Mouse (Mus musculus) heart, embryonic 12.5 days (tissue): ENCODE data around the gene Cyb5r4. TPM values are rescaled to one million over a fixed set of nuclear protein-coding genes. Genes with fewer than 3 reads are reported as not detected.
"Not testable (repeated sequence)": the region's sequence is repeated elsewhere in the genome, so short reads cannot be mapped to it uniquely, and the experiment has no call there.

Source experiments
- ATAC-seq: fragments of 200-750 bp; cut with Nextera tagmentation; 2 replicates; pipeline ENCODE4 v1.8.0; 2017; ENCODE audit warnings: moderate TSS enrichment, moderate library complexity; ENCODE audit not compliant: insufficient number of reproducible peaks, low FRiP score
- H3K27ac ChIP-seq: fragments of 300-500 bp; sonication (generic); 2 replicates; pipeline ENCODE4 v1.5.1; 2016; ENCODE audit warnings: mild to moderate bottlenecking, moderate library complexity; ENCODE audit not compliant: poor library complexity, severe bottlenecking
- H3K27me3 ChIP-seq: fragments of 300-500 bp; sonication (generic); replicated peaks from 2 replicates; pipeline ENCODE4 v1.6.1; 2016; ENCODE audit warnings: mild to moderate bottlenecking, moderate library complexity
- H3K36me3 ChIP-seq: fragments of 300-500 bp; sonication (generic); 2 replicates; pipeline ENCODE4 v1.6.1; 2016; ENCODE audit warnings: mild to moderate bottlenecking, moderate library complexity
- H3K4me1 ChIP-seq: fragments of 300-500 bp; sonication (generic); replicated peaks from 2 replicates; pipeline ENCODE4 v1.6.1; 2016; ENCODE audit warnings: mild to moderate bottlenecking
- H3K4me2 ChIP-seq: fragments of 300-500 bp; sonication (generic); 2 replicates; pipeline ENCODE4 v1.6.1; 2016; ENCODE audit warnings: mild to moderate bottlenecking, moderate library complexity
- H3K4me3 ChIP-seq: fragments of 300-500 bp; sonication (generic); 2 replicates; pipeline ENCODE4 v1.5.1; 2016; ENCODE audit warnings: mild to moderate bottlenecking
- H3K9ac ChIP-seq: fragments of 300-500 bp; sonication (generic); 2 replicates; pipeline ENCODE4 v1.6.1; 2016; ENCODE audit warnings: mild to moderate bottlenecking, moderate library complexity
- H3K9me3 ChIP-seq: fragments of 300-500 bp; sonication (generic); replicated peaks from 2 replicates; pipeline ENCODE4 v1.6.1; 2016; ENCODE audit warnings: mild to moderate bottlenecking, moderate library complexity
- WGBS: fragments of 180-500 bp; shearing (Covaris S2); methylation state at CpG from one replicate; pipeline ENCODE4 v1.1.7; 2016; 5-methylcytosine and 5-hydroxymethylcytosine counted together
- polyA plus RNA-seq: library from polyadenylated mRNA; unstranded; fragments of >200 nt; fragmentation: Nextera tagmentation; extraction: Ambion mirVana; gene quantifications from 2 replicates; pipeline ENCODE4 v1.2.1, GENCODE M21; 2016

Gene Cyb5r4
- polyA plus RNA-seq, 1 experiment from 2014 or later = 57.1 TPM

DNA sequence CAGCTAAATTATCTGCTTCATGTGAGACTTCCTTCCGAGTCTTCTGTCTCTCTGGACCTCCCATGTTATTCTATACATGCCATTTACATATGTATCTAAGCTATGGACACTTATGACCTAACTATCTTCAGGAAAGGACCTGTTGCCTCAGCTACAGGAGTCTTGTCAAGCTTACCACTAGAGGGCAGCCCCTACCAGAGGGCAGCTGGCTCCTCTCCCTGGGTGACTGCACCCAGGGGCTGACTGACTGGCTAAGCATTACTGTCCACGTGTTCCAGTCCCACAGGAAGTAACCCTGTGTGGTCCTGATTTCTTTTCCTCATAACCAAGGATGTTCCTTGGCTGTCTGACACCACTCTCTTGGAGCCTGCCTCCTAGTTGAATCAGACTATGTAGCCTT lies 76.2 kb downstream of the Cyb5r4 start:
- Histone ChIP-seq H3K27ac (no peak overlapping the region), H3K9me3 (no peaks in the 10 kb centered on the region)

DNA sequence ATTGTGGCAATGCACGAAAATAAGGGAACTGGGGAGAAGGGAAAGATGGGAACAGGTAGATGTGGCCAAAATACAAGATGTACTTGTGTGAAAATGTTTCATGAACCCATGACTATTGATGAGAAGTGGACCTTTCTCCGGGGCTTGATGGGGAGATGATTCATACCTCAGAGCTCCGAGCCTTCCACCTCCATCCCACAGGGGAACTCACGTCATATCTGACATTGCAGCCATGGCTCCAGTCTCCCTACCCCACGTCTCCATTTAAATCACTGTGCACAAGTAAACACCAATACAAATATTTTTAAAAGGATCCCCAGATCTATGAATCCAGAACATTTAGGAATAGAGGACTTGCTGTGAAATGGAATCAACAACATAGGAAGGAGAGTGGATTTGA lies 93.2 kb downstream of the Cyb5r4 start:
- H3K36me3 ChIP-seq = no peaks in the 10 kb centered on the region
- no peak overlapping the region for H3K9ac ChIP-seq
- H3K4me2 ChIP-seq = no peak overlapping the region
- 73% methylated on average over 5 of the region's 5 CpGs for WGBS
- H3K27me3 ChIP-seq = no peaks in the 10 kb centered on the region
- no peak overlapping the region for H3K4me3 ChIP-seq
- no peaks in the 10 kb centered on the region for H3K9me3 ChIP-seq
- ATAC-seq = no peak
- H3K27ac ChIP-seq = no peak overlapping the region
- no peaks in the 10 kb centered on the region for H3K4me1 ChIP-seq

More for the DNA sequence above, 76.2 kb downstream of the Cyb5r4 start:
- no peak overlapping the region for H3K4me2 ChIP-seq
- H3K27me3 ChIP-seq = no peaks in the 10 kb centered on the region
- no peak overlapping the region for H3K4me3 ChIP-seq
- no peak for ATAC-seq
- no peaks in the 10 kb centered on the region for H3K36me3 ChIP-seq
- WGBS = 47% methylated on average over 2 of the region's 2 CpGs
- H3K4me1 ChIP-seq = no peaks in the 10 kb centered on the region
- no peak overlapping the region for H3K9ac ChIP-seq

DNA sequence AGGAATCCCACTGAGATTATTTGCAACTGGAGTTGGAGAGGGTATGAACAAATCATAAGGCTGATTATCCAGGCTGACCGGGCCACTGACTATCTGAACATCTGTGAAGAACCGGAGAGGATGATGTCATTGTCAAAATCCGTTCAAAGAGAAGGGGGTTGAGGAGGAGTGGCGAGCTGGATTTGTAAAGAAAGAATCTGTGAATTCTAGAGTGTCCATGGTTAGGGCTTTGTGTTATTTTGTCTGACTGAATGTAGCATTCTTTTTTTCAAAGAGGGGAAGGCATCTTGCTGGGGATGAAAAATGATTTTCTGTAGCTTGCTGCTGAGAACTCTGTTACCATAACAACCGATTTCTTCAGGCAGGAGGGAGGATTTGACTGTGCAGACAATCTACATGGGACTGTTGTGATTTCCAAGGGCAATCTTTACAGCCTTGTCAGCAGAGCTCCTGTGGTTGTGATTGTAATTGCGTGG lies 93.7 kb downstream of the Cyb5r4 start:
- WGBS = 57% methylated on average over 6 of the region's 6 CpGs

DNA sequence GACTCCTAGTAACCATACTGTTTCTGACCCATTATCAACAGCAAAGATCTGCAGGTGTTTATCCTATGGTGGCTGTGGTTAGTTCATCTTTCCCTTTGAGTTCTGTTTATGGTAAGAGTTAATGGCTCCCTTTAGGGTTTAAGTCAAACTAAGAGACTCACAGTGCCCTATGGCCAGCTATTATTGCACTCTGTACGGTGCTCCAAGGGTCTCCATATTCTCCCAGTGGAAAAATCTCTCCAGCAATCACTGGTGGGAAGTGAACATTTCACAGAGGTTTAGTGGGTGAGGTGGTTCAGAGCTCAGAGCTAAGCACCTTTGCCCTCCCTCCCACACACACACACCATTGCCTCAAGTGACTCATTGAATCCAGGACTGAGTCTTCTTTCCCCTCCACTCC lies 94.2 kb downstream of the Cyb5r4 start:
- H3K36me3 ChIP-seq = no peaks in the 10 kb centered on the region
- WGBS = 94% methylated on average over 1 of the region's 1 CpGs

More for the DNA sequence above, 93.7 kb downstream of the Cyb5r4 start:
- Histone ChIP-seq H3K27me3 (no peaks in the 10 kb centered on the region), H3K9me3 (no peaks in the 10 kb centered on the region), H3K4me2 (no peak overlapping the region), H3K27ac (no peak overlapping the region), H3K9ac (no peak overlapping the region), H3K4me1 (no peaks in the 10 kb centered on the region), H3K36me3 (no peaks in the 10 kb centered on the region), H3K4me3 (no peak overlapping the region)
- no peak for ATAC-seq

DNA sequence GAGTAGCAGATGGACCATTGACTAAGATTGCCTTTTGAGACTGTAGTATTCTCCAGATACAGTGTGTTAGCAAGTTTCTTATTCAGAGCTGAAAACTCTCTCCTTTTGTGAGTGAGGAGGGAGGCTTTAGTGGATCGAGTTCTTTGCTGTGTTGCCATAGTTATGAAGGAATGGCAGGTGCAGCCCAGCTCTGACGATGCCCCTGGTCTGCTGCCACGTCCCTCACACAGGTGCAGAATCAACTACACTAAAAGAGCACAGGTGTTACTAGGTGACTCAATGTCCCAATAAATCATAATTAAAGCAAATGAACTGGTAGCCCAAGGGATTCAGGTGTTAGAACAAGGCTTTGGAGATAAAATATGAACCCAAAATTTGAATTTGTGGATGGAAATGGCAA lies 97.2 kb downstream of the Cyb5r4 start:
- Histone ChIP-seq H3K9ac (no peak overlapping the region), H3K4me2 (no peak overlapping the region), H3K27ac (no peak overlapping the region), H3K36me3 (no peaks in the 10 kb centered on the region), H3K4me3 (no peak overlapping the region), H3K4me1 (no peaks in the 10 kb centered on the region), H3K9me3 (no peaks in the 10 kb centered on the region), H3K27me3 (no peaks in the 10 kb centered on the region)
- no peak for ATAC-seq
- 77% methylated on average over 3 of the region's 3 CpGs for WGBS

More for the DNA sequence above, 94.2 kb downstream of the Cyb5r4 start:
- H3K4me3 ChIP-seq = no peak overlapping the region
- no peak overlapping the region for H3K27ac ChIP-seq
- H3K9me3 ChIP-seq = no peaks in the 10 kb centered on the region
- no peaks in the 10 kb centered on the region for H3K27me3 ChIP-seq
- no peak overlapping the region for H3K4me2 ChIP-seq
- H3K4me1 ChIP-seq = no peaks in the 10 kb centered on the region
- no peak overlapping the region for H3K9ac ChIP-seq
- no peak for ATAC-seq

DNA sequence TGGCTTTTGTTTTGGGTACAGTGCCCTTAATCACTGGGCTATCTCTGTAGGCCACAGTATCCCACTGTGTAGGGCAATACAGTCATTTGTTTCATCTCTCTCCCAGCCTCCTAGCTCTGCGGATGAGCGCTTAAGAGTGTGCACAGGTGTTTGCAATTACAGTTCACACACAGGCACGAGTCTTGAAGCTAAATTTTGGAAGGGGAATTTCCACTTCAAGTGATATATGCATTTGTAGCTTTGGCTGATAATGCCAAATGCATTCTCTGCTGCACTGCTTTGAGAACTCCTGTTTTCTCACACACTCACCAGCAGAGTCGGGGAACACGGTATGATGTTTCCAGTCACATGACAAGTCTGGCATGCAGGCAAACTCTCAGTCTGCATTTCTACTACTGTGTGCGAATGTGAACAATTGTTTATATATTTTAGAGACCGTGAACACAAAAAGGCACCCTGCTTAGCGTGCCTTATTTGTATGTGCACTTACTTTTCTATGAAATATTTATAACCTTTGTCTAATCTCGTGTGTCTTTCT lies 100.2 kb downstream of the Cyb5r4 start:
- Histone ChIP-seq H3K27me3 (no peaks in the 10 kb centered on the region), H3K4me1 (no peaks in the 10 kb centered on the region), H3K36me3 (no peaks in the 10 kb centered on the region), H3K4me2 (no peak overlapping the region), H3K9me3 (no peaks in the 10 kb centered on the region), H3K9ac (no peak overlapping the region), H3K27ac (no peak overlapping the region), H3K4me3 (no peak overlapping the region)
- no peak for ATAC-seq
- 64% methylated on average over 9 of the region's 9 CpGs for WGBS

DNA sequence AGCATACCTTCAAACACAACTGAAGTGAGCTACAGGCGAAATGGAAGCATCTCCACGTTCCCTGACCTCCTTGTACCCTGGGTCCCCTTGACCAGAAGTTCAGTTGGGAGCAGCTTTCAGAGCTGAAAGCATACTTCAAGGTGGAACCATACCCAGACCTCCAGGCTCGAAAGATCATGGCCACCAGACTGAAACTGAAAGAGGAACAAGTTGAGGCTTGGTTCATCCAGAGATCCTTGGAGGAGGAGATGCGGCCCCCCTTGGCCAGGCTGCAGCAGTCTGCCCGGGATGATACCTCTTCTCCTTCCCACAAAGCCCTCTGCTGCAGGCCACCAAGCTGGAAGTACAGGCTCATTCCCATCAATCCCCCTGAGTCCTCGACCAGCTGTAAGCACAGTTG lies 105.2 kb downstream of the Cyb5r4 start:
- H3K4me2 ChIP-seq, H3K4me3 ChIP-seq, H3K27me3 ChIP-seq, H3K9me3 ChIP-seq, ATAC-seq, H3K9ac ChIP-seq, H3K36me3 ChIP-seq, H3K4me1 ChIP-seq, H3K27ac ChIP-seq: not testable (repeated sequence)
- 64% methylated on average over 6 of the region's 6 CpGs for WGBS

Other genes with a start within 250 kb of the Cyb5r4 start
- gene Snap91, start 141.4 kb upstream of the Cyb5r4 start, polyA plus RNA-seq = 77.2 and 84.2 TPM in 2 replicates
- 0.51 and 0.96 TPM in 2 replicates for gene Ripply2, start 6.5 kb upstream of the Cyb5r4 start, polyA plus RNA-seq
- not detected in 2 replicates for gene Mrap2, start 122.3 kb downstream of the Cyb5r4 start, polyA plus RNA-seq
- 4.6 and 5.4 TPM in 2 replicates for gene Cep162, start 233.5 kb downstream of the Cyb5r4 start, polyA plus RNA-seq